17 mouse cellular contexts compared by ENCODE assay signal in genomic region chr8:109104798-109105326, GRCm38 (mm10).
A peak's percentile ranks its signal among the peaks of the same experiment; 100 is the strongest.
DNase-seq lines count a peak whose midpoint lies in the region; ATAC-seq and TF ChIP-seq lines count a peak whose summit lies in the region.
"Had no signal": no experiment of that assay in that cellular context is flagged by ENCODE, and none has a peak within 500 bp of the region (broad histone marks: within the 10 kb centered on the region; RNA-seq: fewer than 3 reads in every experiment).

No protein-coding gene starts in this region.

- peaks cover 34% of the 10 kb centered on the region for H3K4me1 ChIP-seq in embryonic facial prominence, embryonic 13.5 days
- H3K4me1 ChIP-seq in embryonic facial prominence, embryonic 10.5 days: peaks cover 32% of the 10 kb centered on the region
- peaks cover 20% of the 10 kb centered on the region for H3K4me1 ChIP-seq in heart, embryonic 15.5 days (replicated peaks)
- H3K4me1 ChIP-seq in lung, embryonic 16.5 days (replicated peaks; ENCODE audit: control insufficient read depth, insufficient read depth, low read length): peaks cover 13% of the 10 kb centered on the region
- no peaks in the 10 kb centered on the region; the same call in none of the 2 replicates for H3K4me1 ChIP-seq in lung, adult 2 months (ENCODE audit: control insufficient read depth, insufficient read depth, low read length)
- H3K4me1 ChIP-seq in limb, embryonic 13.5 days: peaks cover 43% of the 10 kb centered on the region

- H3K27ac ChIP-seq in embryonic facial prominence, embryonic 13.5 days: peak overlapping the region; percentile 9; the same call in 1 of the 2 replicates
- no peak overlapping the region for H3K27ac ChIP-seq in embryonic facial prominence, embryonic 10.5 days (replicated peaks)
- H3K27ac ChIP-seq in heart, embryonic 15.5 days: peak overlapping the region; percentile 57
- peak overlapping the region; percentile 54 for H3K27ac ChIP-seq in lung, embryonic 16.5 days (ENCODE audit: low read length)
- peak overlapping the region; percentile 70 for H3K27ac ChIP-seq in limb, embryonic 13.5 days
- H3K27ac ChIP-seq: forebrain, embryonic 13.5 days; hindbrain, postnatal 0 days; layer of hippocampus, adult 2 months; limb, embryonic 15.5 days; neural tube, embryonic 13.5 days had no signal

- no peaks in the 10 kb centered on the region for H3K36me3 ChIP-seq in embryonic facial prominence, embryonic 13.5 days
- no peaks in the 10 kb centered on the region for H3K36me3 ChIP-seq in embryonic facial prominence, embryonic 10.5 days (replicated peaks)
- no peaks in the 10 kb centered on the region for H3K36me3 ChIP-seq in heart, embryonic 15.5 days
- no peaks in the 10 kb centered on the region for H3K36me3 ChIP-seq in lung, embryonic 16.5 days (ENCODE audit: control insufficient read depth, insufficient read depth, low read length)
- H3K36me3 ChIP-seq in limb, embryonic 13.5 days: no peaks in the 10 kb centered on the region
- H3K36me3 ChIP-seq: limb, embryonic 15.5 days; neural tube, embryonic 13.5 days had no signal

- no peaks in the 10 kb centered on the region for H3K27me3 ChIP-seq in embryonic facial prominence, embryonic 13.5 days
- 0 out of 2 replicates have a peak, but pooled peaks cover 3% of the 10 kb centered on the region for H3K27me3 ChIP-seq in embryonic facial prominence, embryonic 10.5 days (replicated peaks; ENCODE audit: low read depth, poor library complexity, severe bottlenecking)
- H3K27me3 ChIP-seq in heart, embryonic 15.5 days: no peaks in the 10 kb centered on the region
- H3K27me3 ChIP-seq in lung, embryonic 16.5 days (ENCODE audit: control insufficient read depth, insufficient read depth, low read depth, low read length): no peaks in the 10 kb centered on the region
- H3K27me3 ChIP-seq in limb, embryonic 13.5 days: no peaks in the 10 kb centered on the region
- H3K27me3 ChIP-seq: forebrain, embryonic 13.5 days; limb, embryonic 15.5 days; neural tube, embryonic 13.5 days had no signal

- no peaks in the 10 kb centered on the region for H3K9me3 ChIP-seq in embryonic facial prominence, embryonic 13.5 days
- H3K9me3 ChIP-seq in embryonic facial prominence, embryonic 10.5 days: no peaks in the 10 kb centered on the region
- no peaks in the 10 kb centered on the region for H3K9me3 ChIP-seq in heart, embryonic 15.5 days (replicated peaks)
- no peaks in the 10 kb centered on the region for H3K9me3 ChIP-seq in lung, embryonic 16.5 days (ENCODE audit: control insufficient read depth, low read length)
- no peaks in the 10 kb centered on the region for H3K9me3 ChIP-seq in limb, embryonic 13.5 days
- H3K9me3 ChIP-seq: forebrain, embryonic 13.5 days; limb, embryonic 15.5 days; neural tube, embryonic 13.5 days had no signal

- TF ChIP-seq POLR2A in lung, adult 2 months (IDR thresholded peaks at IDR 0.05; ENCODE audit: borderline replicate concordance, extremely low read depth, low read depth, low read length): no peak

- H3K9ac ChIP-seq in embryonic facial prominence, embryonic 13.5 days: no peak overlapping the region
- no peak overlapping the region for H3K9ac ChIP-seq in heart, embryonic 15.5 days
- H3K9ac ChIP-seq in lung, embryonic 16.5 days (ENCODE audit: low read length): no peak overlapping the region
- no peak overlapping the region for H3K9ac ChIP-seq in limb, embryonic 13.5 days
- H3K9ac ChIP-seq: forebrain, embryonic 13.5 days; limb, embryonic 15.5 days; neural tube, embryonic 13.5 days had no signal

- H3K4me2 ChIP-seq in embryonic facial prominence, embryonic 13.5 days: peak overlapping the region; percentile 19; the same call in 1 of the 2 replicates
- peak overlapping the region; percentile 54 for H3K4me2 ChIP-seq in heart, embryonic 15.5 days
- H3K4me2 ChIP-seq in lung, embryonic 16.5 days (ENCODE audit: low read depth, low read length): peak overlapping the region; percentile 27
- H3K4me2 ChIP-seq in limb, embryonic 13.5 days (replicated peaks): peak overlapping the region; percentile 48
- H3K4me2 ChIP-seq: forebrain, embryonic 13.5 days had no signal

- no peak overlapping the region for H3K4me3 ChIP-seq in embryonic facial prominence, embryonic 13.5 days
- no peak overlapping the region for H3K4me3 ChIP-seq in embryonic facial prominence, embryonic 10.5 days
- H3K4me3 ChIP-seq in heart, embryonic 15.5 days: peak overlapping the region; percentile 32
- H3K4me3 ChIP-seq in lung, embryonic 16.5 days (ENCODE audit: low read length): no peak overlapping the region; the same call in 1 of the 2 replicates
- no peak overlapping the region for H3K4me3 ChIP-seq in lung, adult 2 months (replicated peaks; ENCODE audit: extremely low read depth, low read depth, low read length)
- no peak overlapping the region for H3K4me3 ChIP-seq in limb, embryonic 13.5 days
- H3K4me3 ChIP-seq: forebrain, embryonic 13.5 days; limb, embryonic 15.5 days; neural tube, embryonic 13.5 days had no signal

- ATAC-seq in embryonic facial prominence, embryonic 13.5 days (ENCODE audit: insufficient number of reproducible peaks, insufficient read depth, low FRiP score, low TSS enrichment, low read depth): no peak
- ATAC-seq in heart, embryonic 15.5 days (replicated peaks; ENCODE audit: insufficient number of reproducible peaks, insufficient read depth, low FRiP score, low read depth): peak; percentile 53; the same call in 1 of the 2 replicates
- ATAC-seq in lung, embryonic 16.5 days (ENCODE audit: low read depth): no peak
- peak; percentile 76 for ATAC-seq in limb, embryonic 13.5 days (ENCODE audit: low FRiP score, low read depth)
- no peak for ATAC-seq in granulocyte monocyte progenitor cell, adult 5-6 weeks (replicated peaks; ENCODE audit: poor library complexity, severe bottlenecking)
- ATAC-seq: forebrain, embryonic 13.5 days; hindbrain, postnatal 0 days had no signal

- TF ChIP-seq CTCF in lung, adult 2 months (IDR thresholded peaks at IDR 0.05; ENCODE audit: insufficient read depth, low read length): no peak

- 50% methylated on average over 6 of the region's 6 CpGs for WGBS in embryonic facial prominence, embryonic 13.5 days
- 67% methylated on average over 6 of the region's 6 CpGs for WGBS in embryonic facial prominence, embryonic 10.5 days
- 28% methylated on average over 6 of the region's 6 CpGs for WGBS in heart, embryonic 15.5 days
- WGBS in lung, embryonic 16.5 days: 60% methylated on average over 6 of the region's 6 CpGs
- 72% methylated on average over 6 of the region's 6 CpGs for WGBS in lung, adult 2 months
- WGBS in limb, embryonic 13.5 days: 24% methylated on average over 6 of the region's 6 CpGs

- DNase-seq in embryonic facial prominence, embryonic 10.5 days (ENCODE audit: low spot score): no peak
- DNase-seq in heart, adult 9 months (ENCODE audit: low spot score in 2 of 2): no peak
- no peak for DNase-seq in lung, adult 2 months
- DNase-seq: cerebellum, adult 9-11 months; kidney, adult 18-20 months; lung, postnatal 10 days; right cerebral cortex, postnatal 14 days had no signal

Comparison
In these comparisons a context has a peak if more than half of its experiments do, and no peak if none do; other contexts are left out.
1. ATAC-seq: peak in heart, embryonic 15.5 days (single experiment) and limb, embryonic 13.5 days (single experiment); none in embryonic facial prominence, embryonic 13.5 days (single experiment), lung, embryonic 16.5 days (single experiment) and granulocyte monocyte progenitor cell, adult 5-6 weeks (single experiment).
2. Peak in every context shown above with its lines, with median percentiles within 50 percentile points of each other: H3K4me2 ChIP-seq.